Mouse (Mus musculus) heart, embryonic 16.5 days (tissue): Measurements from ENCODE around the gene 1110051M20Rik. TPM values are rescaled to one million over a fixed set of nuclear protein-coding genes. Genes with fewer than 3 reads are reported as not detected.

ENCODE experiments used
- ATAC-seq: fragments of 200-750 bp; cut with Nextera tagmentation; replicated peaks from 2 replicates; pipeline ENCODE4 v1.8.0; 2017; ENCODE audit warnings: moderate number of reproducible peaks; ENCODE audit not compliant: insufficient read depth, low FRiP score; ENCODE audit errors: extremely low read depth
- H3K27ac ChIP-seq: fragments of 300-500 bp; sonication (generic); 2 replicates; pipeline ENCODE4 v1.5.1; 2014; ENCODE audit warnings: mild to moderate bottlenecking, low read length, control low read depth, moderate library complexity
- H3K27me3 ChIP-seq: fragments of 300-500 bp; sonication (generic); 2 replicates; pipeline ENCODE4 v1.6.1; 2014; ENCODE audit warnings: low read length, mixed read lengths; ENCODE audit not compliant: control insufficient read depth, insufficient read depth
- H3K36me3 ChIP-seq: fragments of 300-500 bp; sonication (generic); 2 replicates; pipeline ENCODE4 v1.6.1; 2014; ENCODE audit not compliant: control insufficient read depth, insufficient read depth
- H3K4me1 ChIP-seq: fragments of 300-500 bp; sonication (generic); 2 replicates; pipeline ENCODE4 v1.6.1; 2014; ENCODE audit warnings: low read length, mixed read lengths; ENCODE audit not compliant: control insufficient read depth, insufficient read depth
- H3K4me2 ChIP-seq: fragments of 300-500 bp; sonication (generic); 2 replicates; pipeline ENCODE4 v1.6.1; 2014; ENCODE audit warnings: low read depth, mild to moderate bottlenecking, control low read depth, low read length
- H3K4me3 ChIP-seq: fragments of 300-500 bp; sonication (generic); 2 replicates; pipeline ENCODE4 v1.5.1; 2014; ENCODE audit warnings: mild to moderate bottlenecking, control low read depth, low read length
- H3K9ac ChIP-seq: fragments of 300-500 bp; sonication (generic); 2 replicates; pipeline ENCODE4 v1.6.1; 2014; ENCODE audit warnings: low read length, control low read depth
- H3K9me3 ChIP-seq: fragments of 300-500 bp; sonication (generic); replicated peaks from 2 replicates; pipeline ENCODE4 v1.6.1; 2016; ENCODE audit warnings: low read length; ENCODE audit not compliant: control insufficient read depth
- WGBS: fragments of 180-500 bp; shearing (Covaris S2); extraction: QIAGEN DNeasy Blood & Tissue Kit; methylation state at CpG from one replicate; pipeline ENCODE4 v1.1.7; 2014; 5-methylcytosine and 5-hydroxymethylcytosine counted together
- polyA plus RNA-seq: library from polyadenylated mRNA; unstranded; fragments of >200 nt; fragmentation: Nextera tagmentation; extraction: Ambion mirVana; gene quantifications from 2 replicates; pipeline ENCODE4 v1.2.1, GENCODE M21; 2015

Gene 1110051M20Rik
- polyA plus RNA-seq, 1 experiment from 2014 or later, result 46.0 TPM

- Histone ChIP-seq H3K4me1 (peaks cover 24% of the 10 kb centered on the region), H3K4me2 (no peak overlapping the region), H3K36me3 (no peaks in the 10 kb centered on the region), H3K27me3 (no peaks in the 10 kb centered on the region), H3K9ac (no peak overlapping the region), H3K9me3 (no peaks in the 10 kb centered on the region), H3K4me3 (no peak overlapping the region), H3K27ac (no peak overlapping the region)
- 0 out of 2 replicates have a peak, but pooled peaks have one; percentile 24 for ATAC-seq
- 48% methylated on average over 5 of the region's 5 CpGs for WGBS
These were observed 163.1 kb downstream of the 1110051M20Rik start for GRCm38 (mm10) chr2:91281366-91281765.

GRCm38 (mm10) chr2:91279372-91279755 is 165.1 kb downstream of the 1110051M20Rik start:
- ATAC-seq, result no peak

GRCm38 (mm10) chr2:91278749-91279371 is 165.6 kb downstream of the 1110051M20Rik start:
- H3K4me2 ChIP-seq, result no peak overlapping the region
- H3K4me3 ChIP-seq, result no peak overlapping the region
- no peaks in the 10 kb centered on the region for H3K27me3 ChIP-seq
- no peak overlapping the region for H3K9ac ChIP-seq
- H3K4me1 ChIP-seq, result peaks cover 16% of the 10 kb centered on the region
- no peak overlapping the region for H3K27ac ChIP-seq
- peaks cover 18% of the 10 kb centered on the region for H3K36me3 ChIP-seq
- H3K9me3 ChIP-seq, result no peaks in the 10 kb centered on the region
- 38% methylated on average over 10 of the region's 10 CpGs for WGBS
- ATAC-seq, result 0 out of 2 replicates have a peak, but pooled peaks have one; percentile 49

More at GRCm38 (mm10) chr2:91279372-91279755, 165.1 kb downstream of the 1110051M20Rik start:
- Histone ChIP-seq H3K9ac (no peak overlapping the region), H3K27me3 (no peaks in the 10 kb centered on the region), H3K27ac (no peak overlapping the region), H3K4me2 (no peak overlapping the region), H3K36me3 (peaks cover 13% of the 10 kb centered on the region), H3K9me3 (no peaks in the 10 kb centered on the region), H3K4me1 (peaks cover 20% of the 10 kb centered on the region), H3K4me3 (no peak overlapping the region)
- WGBS, result 66% methylated on average over 2 of the region's 2 CpGs

- Histone ChIP-seq H3K4me2 (no peak overlapping the region), H3K36me3 (peaks cover 61% of the 10 kb centered on the region), H3K9ac (no peak overlapping the region), H3K27ac (no peak overlapping the region), H3K27me3 (no peaks in the 10 kb centered on the region), H3K9me3 (no peaks in the 10 kb centered on the region), H3K4me3 (no peak overlapping the region), H3K4me1 (peaks cover 4% of the 10 kb centered on the region; the same call in 1 of the 2 replicates)
- WGBS, result 94% methylated on average over 8 of the region's 8 CpGs
- ATAC-seq, result no peak
These were observed 174.8 kb downstream of the 1110051M20Rik start for GRCm38 (mm10) chr2:91269687-91270133.

- Histone ChIP-seq H3K36me3 (peaks cover 51% of the 10 kb centered on the region), H3K4me2 (no peak overlapping the region), H3K9me3 (no peaks in the 10 kb centered on the region), H3K27ac (no peak overlapping the region), H3K4me3 (no peak overlapping the region), H3K9ac (no peak overlapping the region), H3K27me3 (no peaks in the 10 kb centered on the region), H3K4me1 (peaks cover 11% of the 10 kb centered on the region)
- 78% methylated on average over 2 of the region's 2 CpGs for WGBS
- no peak for ATAC-seq
These were observed 175.8 kb downstream of the 1110051M20Rik start for GRCm38 (mm10) chr2:91268706-91269105.

- Histone ChIP-seq H3K4me1 (peaks cover 11% of the 10 kb centered on the region), H3K4me2 (no peak overlapping the region), H3K4me3 (no peak overlapping the region), H3K27ac (no peak overlapping the region), H3K27me3 (no peaks in the 10 kb centered on the region), H3K9ac (no peak overlapping the region), H3K9me3 (no peaks in the 10 kb centered on the region), H3K36me3 (peaks cover 51% of the 10 kb centered on the region)
- no peak for ATAC-seq
- 93% methylated on average over 3 of the region's 3 CpGs for WGBS
These were observed 176.5 kb downstream of the 1110051M20Rik start for GRCm38 (mm10) chr2:91268042-91268441.

GRCm38 (mm10) chr2:91264711-91265681 is 179.5 kb downstream of the 1110051M20Rik start, which contains the start of gene Arfgap2:
Arfgap2 (plus strand) TSS chr2:91264974.
- under 1% methylated on average over 72 of the region's 72 CpGs for WGBS
- H3K36me3 ChIP-seq, result peaks cover 40% of the 10 kb centered on the region

GRCm38 (mm10) chr2:91263692-91264660 is 180.5 kb downstream of the 1110051M20Rik start:
- Histone ChIP-seq H3K4me3 (peak overlapping the region; percentile 86), H3K27me3 (no peaks in the 10 kb centered on the region), H3K36me3 (peaks cover 32% of the 10 kb centered on the region), H3K4me2 (peak overlapping the region; percentile 74), H3K4me1 (peaks cover 17% of the 10 kb centered on the region), H3K9me3 (no peaks in the 10 kb centered on the region), H3K27ac (peak overlapping the region; percentile 91), H3K9ac (peak overlapping the region; percentile 93)
- no peak for ATAC-seq
- 87% methylated on average over 17 of the region's 17 CpGs for WGBS

More at GRCm38 (mm10) chr2:91264711-91265681, 179.5 kb downstream of the 1110051M20Rik start, which contains the start of gene Arfgap2:
- Histone ChIP-seq H3K9me3 (no peaks in the 10 kb centered on the region), H3K4me3 (peak within 1 kb of the TSS; percentile 86), H3K4me2 (peak within 1 kb of the TSS; percentile 74), H3K27me3 (no peaks in the 10 kb centered on the region), H3K27ac (peak within 1 kb of the TSS; percentile 91), H3K9ac (peak within 1 kb of the TSS; percentile 93), H3K4me1 (peaks cover 12% of the 10 kb centered on the region)
- peak; percentile 99 for ATAC-seq
